Mouse (Mus musculus): ENCODE measurements around the gene Rhof. TPM values are rescaled to one million over a fixed set of nuclear protein-coding genes. Genes with fewer than 3 reads are reported as not detected.

Gene Rhof
- polyA plus RNA-seq, 1 experiment from 2014 or later, result 1.2 TPM

DNA sequence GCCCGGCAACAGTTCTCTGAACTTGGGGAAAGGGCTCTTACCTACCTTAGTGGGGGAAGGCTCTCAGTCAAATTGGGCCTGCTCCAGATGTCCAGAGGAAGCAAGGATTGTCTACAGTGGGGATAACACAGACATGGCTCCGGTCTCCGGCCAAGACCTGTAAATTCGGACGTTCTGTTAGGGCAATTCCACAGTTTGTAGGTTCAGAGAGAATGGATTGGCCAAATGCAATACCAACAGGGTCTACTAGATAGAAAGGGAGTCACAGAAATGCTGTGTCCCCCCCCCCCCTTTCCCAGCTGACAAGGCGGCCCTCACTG, 5.4 kb upstream of the Rhof start:
- peaks cover 69% of the 10 kb centered on the region for H3K4me1 ChIP-seq
- H3K27me3 ChIP-seq (replicated peaks; ENCODE audit: low read depth, poor library complexity, severe bottlenecking), result no peaks in the 10 kb centered on the region

DNA sequence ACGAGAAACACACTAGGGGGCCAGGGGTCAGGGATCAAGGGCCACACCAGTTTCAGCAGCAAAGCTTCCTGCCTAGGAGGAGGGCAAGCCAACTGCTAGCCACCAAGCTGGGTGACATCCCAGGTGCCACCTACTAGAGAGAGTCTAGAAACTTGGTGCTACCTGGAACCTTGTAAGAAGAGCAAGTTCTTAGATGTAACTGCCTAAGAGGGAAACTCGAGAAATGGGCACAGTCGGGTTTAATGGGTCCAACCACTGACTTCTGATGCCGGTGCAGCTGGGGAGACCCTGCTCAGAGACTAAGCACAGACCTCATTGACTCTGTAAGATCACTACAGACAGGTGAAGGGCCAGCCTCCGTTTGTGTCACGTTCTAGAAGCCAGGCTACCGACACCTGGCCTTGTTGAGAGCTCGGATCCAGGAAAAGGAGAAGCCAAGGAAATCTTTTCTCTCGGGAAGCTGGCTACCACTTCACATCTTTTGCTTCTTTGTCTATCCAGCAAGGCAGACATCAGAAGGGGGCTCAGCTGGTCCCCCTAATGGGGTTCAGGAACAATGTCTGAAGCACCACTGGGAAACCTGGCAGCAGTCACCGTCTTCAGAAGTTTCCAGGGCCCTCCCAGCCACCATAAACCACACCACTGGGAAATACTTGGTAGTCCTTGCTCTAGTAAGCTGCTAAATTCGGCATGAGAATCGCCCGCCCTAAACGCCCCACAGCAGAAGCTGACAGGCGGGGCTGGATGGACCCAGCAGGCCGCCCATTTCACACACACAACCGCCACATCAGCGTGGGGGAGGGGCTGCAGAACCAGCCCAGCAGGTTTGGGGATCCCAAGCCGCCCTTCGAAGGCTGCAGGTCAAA, 4.8 kb upstream of the Rhof start:
- peak overlapping the region; percentile 99 for H3K4me3 ChIP-seq
- 2% methylated on average over 20 of the region's 20 CpGs for WGBS
- H3K27me3 ChIP-seq (replicated peaks; ENCODE audit: low read depth, poor library complexity, severe bottlenecking), result no peaks in the 10 kb centered on the region
- peaks cover 24% of the 10 kb centered on the region for H3K36me3 ChIP-seq (replicated peaks)
- peaks cover 74% of the 10 kb centered on the region for H3K4me1 ChIP-seq
- H3K9me3 ChIP-seq, result no peaks in the 10 kb centered on the region
- peak overlapping the region; percentile 100 for H3K27ac ChIP-seq (replicated peaks)
- peak; percentile 85 for DNase-seq (ENCODE audit: low spot score)

More for the DNA sequence above, 5.4 kb upstream of the Rhof start:
- Histone ChIP-seq H3K36me3 (replicated peaks) (peaks cover 24% of the 10 kb centered on the region), H3K27ac (replicated peaks) (peak overlapping the region; percentile 100), H3K4me3 (peak overlapping the region; percentile 99), H3K9me3 (no peaks in the 10 kb centered on the region)
- no peak for DNase-seq (ENCODE audit: low spot score)
- WGBS, result under 1% methylated on average over 6 of the region's 6 CpGs

DNA sequence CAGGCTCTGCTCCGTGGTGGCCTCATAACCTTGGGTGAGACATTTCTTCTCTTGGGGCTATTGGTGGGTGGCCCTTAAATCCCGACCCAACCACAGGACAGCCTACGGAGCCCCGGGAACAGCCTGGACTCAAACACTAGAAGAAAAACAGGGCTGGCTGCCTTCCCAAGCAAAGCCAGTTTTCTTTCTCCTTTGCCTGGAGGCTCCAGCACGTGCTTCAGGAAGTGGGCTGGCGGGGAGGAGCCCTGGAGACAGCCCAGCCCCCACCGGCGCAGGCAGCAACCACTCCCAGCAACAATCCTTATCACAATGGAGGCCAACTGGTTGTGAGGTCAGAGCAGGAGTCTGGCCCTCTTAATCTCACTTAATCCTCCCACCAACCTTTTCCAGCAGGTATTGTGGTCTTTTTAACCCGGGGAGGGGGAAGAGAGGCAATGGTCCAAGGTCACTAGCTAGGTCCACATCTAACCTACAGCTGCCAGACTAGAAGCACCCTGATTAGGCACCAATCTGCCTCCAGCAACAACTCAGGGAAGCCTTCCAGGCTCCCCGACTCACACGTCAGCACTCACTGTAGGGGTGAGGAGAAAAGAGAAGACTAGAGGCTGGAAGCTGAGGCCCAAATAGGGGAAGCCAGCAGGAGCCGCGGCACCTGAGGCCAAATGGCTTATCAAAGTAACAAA, 4.0 kb upstream of the Rhof start:
- under 1% methylated on average over 13 of the region's 13 CpGs for WGBS

GRCm38 (mm10) chr5:123135471-123136360, 3.2 kb upstream of the Rhof start:
- H3K4me1 ChIP-seq, result peaks cover 81% of the 10 kb centered on the region
- 3% methylated on average over 30 of the region's 30 CpGs for WGBS

More for the DNA sequence above, 4.0 kb upstream of the Rhof start:
- peak; percentile 87 for DNase-seq (ENCODE audit: low spot score)
- Histone ChIP-seq H3K4me3 (peak overlapping the region; percentile 99), H3K36me3 (replicated peaks) (peaks cover 30% of the 10 kb centered on the region), H3K27ac (replicated peaks) (peak overlapping the region; percentile 100), H3K4me1 (peaks cover 78% of the 10 kb centered on the region), H3K9me3 (no peaks in the 10 kb centered on the region), H3K27me3 (replicated peaks; ENCODE audit: low read depth, poor library complexity, severe bottlenecking) (peaks cover 7% of the 10 kb centered on the region)

GRCm38 (mm10) chr5:123134875-123135382, 2.4 kb upstream of the Rhof start:
- no peak for DNase-seq (ENCODE audit: low spot score)
- Histone ChIP-seq H3K4me1 (peaks cover 81% of the 10 kb centered on the region), H3K9me3 (no peaks in the 10 kb centered on the region), H3K36me3 (replicated peaks) (peaks cover 41% of the 10 kb centered on the region), H3K4me3 (peak overlapping the region; percentile 99), H3K27me3 (replicated peaks; ENCODE audit: low read depth, poor library complexity, severe bottlenecking) (peaks cover 17% of the 10 kb centered on the region), H3K27ac (replicated peaks) (peak overlapping the region; percentile 100)
- 22% methylated on average over 8 of the region's 8 CpGs for WGBS

More at GRCm38 (mm10) chr5:123135471-123136360, 3.2 kb upstream of the Rhof start:
- DNase-seq (ENCODE audit: low spot score), result peak; percentile 75
- Histone ChIP-seq H3K27me3 (replicated peaks; ENCODE audit: low read depth, poor library complexity, severe bottlenecking) (peaks cover 13% of the 10 kb centered on the region), H3K36me3 (replicated peaks) (peaks cover 33% of the 10 kb centered on the region), H3K4me3 (peak overlapping the region; percentile 99), H3K27ac (replicated peaks) (peak overlapping the region; percentile 100), H3K9me3 (no peaks in the 10 kb centered on the region)

- 45% methylated on average over 13 of the region's 13 CpGs for WGBS
- H3K36me3 ChIP-seq (replicated peaks), result peaks cover 46% of the 10 kb centered on the region
- no peaks in the 10 kb centered on the region for H3K9me3 ChIP-seq
- H3K4me1 ChIP-seq, result peaks cover 79% of the 10 kb centered on the region
- peak overlapping the region; percentile 100 for H3K27ac ChIP-seq (replicated peaks)
- peaks cover 17% of the 10 kb centered on the region for H3K27me3 ChIP-seq (replicated peaks; ENCODE audit: low read depth, poor library complexity, severe bottlenecking)
- H3K4me3 ChIP-seq, result peak overlapping the region; percentile 99
- peak; percentile 37 for DNase-seq (ENCODE audit: low spot score)
Measured at GRCm38 (mm10) chr5:123134186-123134874, 1.8 kb upstream of the Rhof start.

GRCm38 (mm10) chr5:123133784-123134143, 1.3 kb upstream of the Rhof start:
- 0 out of 2 replicates have a peak overlapping the region, but pooled peaks have one; percentile 100 for H3K27ac ChIP-seq (replicated peaks)
- H3K4me1 ChIP-seq, result peaks cover 80% of the 10 kb centered on the region
- no peak for DNase-seq (ENCODE audit: low spot score)
- WGBS, result 28% methylated on average over 7 of the region's 7 CpGs
- peak overlapping the region; percentile 99; the same call in 1 of the 2 replicates for H3K4me3 ChIP-seq
- no peaks in the 10 kb centered on the region for H3K9me3 ChIP-seq
- H3K36me3 ChIP-seq (replicated peaks), result peaks cover 49% of the 10 kb centered on the region
- peaks cover 17% of the 10 kb centered on the region for H3K27me3 ChIP-seq (replicated peaks; ENCODE audit: low read depth, poor library complexity, severe bottlenecking)

GRCm38 (mm10) chr5:123133083-123133783, 741 bp upstream of the Rhof start:
- Histone ChIP-seq H3K27ac (replicated peaks) (no peak overlapping the region), H3K4me3 (peak overlapping the region; percentile 99; the same call in 1 of the 2 replicates)
- 19% methylated on average over 18 of the region's 18 CpGs for WGBS

DNA sequence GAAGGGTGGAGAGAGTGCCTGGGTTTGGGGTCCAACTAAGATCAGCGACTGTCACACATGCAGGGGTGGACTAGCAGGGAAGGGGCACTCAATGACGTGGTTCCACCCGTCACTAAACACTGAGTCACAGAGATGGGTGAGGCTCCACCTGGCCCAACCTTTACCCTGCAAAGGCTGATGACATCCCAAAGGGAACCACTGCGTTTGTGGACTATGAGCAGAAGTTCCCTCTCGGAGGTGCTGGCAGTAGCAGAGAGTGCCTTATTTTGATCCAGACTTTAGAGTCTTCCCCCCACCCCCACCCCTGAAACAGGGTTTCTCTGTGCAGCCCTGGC, 1.7 kb downstream of the Rhof start:
- no peaks in the 10 kb centered on the region for H3K9me3 ChIP-seq
- peaks cover 55% of the 10 kb centered on the region for H3K4me1 ChIP-seq
- H3K27ac ChIP-seq (replicated peaks), result no peak overlapping the region
- H3K27me3 ChIP-seq (replicated peaks; ENCODE audit: low read depth, poor library complexity, severe bottlenecking), result peaks cover 17% of the 10 kb centered on the region
- DNase-seq (ENCODE audit: low spot score), result no peak
- H3K4me3 ChIP-seq, result no peak overlapping the region
- WGBS, result 85% methylated on average over 5 of the region's 5 CpGs
- H3K36me3 ChIP-seq (replicated peaks), result peaks cover 61% of the 10 kb centered on the region

More at GRCm38 (mm10) chr5:123133083-123133783, 741 bp upstream of the Rhof start:
- peak; percentile 91 for DNase-seq (ENCODE audit: low spot score)
- no peaks in the 10 kb centered on the region for H3K9me3 ChIP-seq
- H3K4me1 ChIP-seq, result peaks cover 80% of the 10 kb centered on the region
- peaks cover 55% of the 10 kb centered on the region for H3K36me3 ChIP-seq (replicated peaks)
- peaks cover 17% of the 10 kb centered on the region for H3K27me3 ChIP-seq (replicated peaks; ENCODE audit: low read depth, poor library complexity, severe bottlenecking)

- Histone ChIP-seq H3K36me3 (replicated peaks) (peaks cover 63% of the 10 kb centered on the region), H3K9me3 (no peaks in the 10 kb centered on the region), H3K4me3 (no peak overlapping the region), H3K4me1 (peaks cover 50% of the 10 kb centered on the region), H3K27ac (replicated peaks) (no peak overlapping the region), H3K27me3 (replicated peaks; ENCODE audit: low read depth, poor library complexity, severe bottlenecking) (peaks cover 17% of the 10 kb centered on the region)
- no peak for DNase-seq (ENCODE audit: low spot score)
- WGBS, result 90% methylated on average over 9 of the region's 9 CpGs
Measured at GRCm38 (mm10) chr5:123130030-123130813, 2.3 kb downstream of the Rhof start.

All from embryonic facial prominence, embryonic 10.5 days (tissue).